Mouse (Mus musculus) lung, embryonic 14.5 days (tissue): ENCODE measurements around the gene Vwa8. TPM values are rescaled to one million over a fixed set of nuclear protein-coding genes. Genes with fewer than 3 reads are reported as not detected.

Experiments
- ATAC-seq: fragments of 200-750 bp; cut with Nextera tagmentation; 2 replicates; pipeline ENCODE4 v1.8.0; 2017; ENCODE audit warnings: mild to moderate bottlenecking, moderate TSS enrichment, moderate library complexity; ENCODE audit not compliant: insufficient read depth
- DNase-seq: peaks from one replicate; pipeline ENCODE4 v3.0.0-alpha.2; 2015
- H3K27ac ChIP-seq: fragments of 300-500 bp; sonication (generic); 2 replicates; pipeline ENCODE4 v1.5.1; 2014; ENCODE audit warnings: low read depth, mild to moderate bottlenecking, moderate library complexity
- H3K27me3 ChIP-seq: fragments of 300-500 bp; sonication (generic); 2 replicates; pipeline ENCODE4 v1.6.1; 2014; ENCODE audit warnings: low read length, control low read depth; ENCODE audit not compliant: insufficient read depth
- H3K36me3 ChIP-seq: fragments of 300-500 bp; sonication (generic); 2 replicates; pipeline ENCODE4 v1.6.1; 2014; ENCODE audit warnings: control low read depth; ENCODE audit not compliant: insufficient read depth
- H3K4me1 ChIP-seq: fragments of 300-500 bp; sonication (generic); 2 replicates; pipeline ENCODE4 v1.6.1; 2014; ENCODE audit warnings: antibody characterized with exemption, control low read depth; ENCODE audit not compliant: insufficient read depth
- H3K4me2 ChIP-seq: fragments of 300-500 bp; sonication (generic); 2 replicates; pipeline ENCODE4 v1.6.1; 2014; ENCODE audit warnings: mild to moderate bottlenecking
- H3K4me3 ChIP-seq: fragments of 300-500 bp; sonication (generic); 2 replicates; pipeline ENCODE4 v1.5.1; 2014; ENCODE audit warnings: low read depth, low read length
- H3K9ac ChIP-seq: fragments of 300-500 bp; sonication (generic); 2 replicates; pipeline ENCODE4 v1.6.1; 2014
- H3K9me3 ChIP-seq: fragments of 300-500 bp; sonication (generic); 2 replicates; pipeline ENCODE4 v1.6.1; 2016; ENCODE audit warnings: low read depth, low read length, control low read depth
- CTCF ChIP-seq: IDR thresholded peaks from 2 replicates; pipeline ENCODE4 v1.5.1; 2016; ENCODE audit warnings: antibody characterized with exemption, low read depth
- WGBS: fragments of 180-500 bp; shearing (Covaris S2); extraction: QIAGEN DNeasy Blood & Tissue Kit; methylation state at CpG from one replicate; pipeline ENCODE4 v1.1.7; 2014; 5-methylcytosine and 5-hydroxymethylcytosine counted together
- polyA plus RNA-seq: library from polyadenylated mRNA; unstranded; fragments of >200 nt; fragmentation: Nextera tagmentation; extraction: Ambion mirVana; gene quantifications from 2 replicates; pipeline ENCODE4 v1.2.1, GENCODE M21; 2014

Vwa8 gene
- polyA plus RNA-seq, 1 experiment from 2014 or later: 12.5 TPM

DNA sequence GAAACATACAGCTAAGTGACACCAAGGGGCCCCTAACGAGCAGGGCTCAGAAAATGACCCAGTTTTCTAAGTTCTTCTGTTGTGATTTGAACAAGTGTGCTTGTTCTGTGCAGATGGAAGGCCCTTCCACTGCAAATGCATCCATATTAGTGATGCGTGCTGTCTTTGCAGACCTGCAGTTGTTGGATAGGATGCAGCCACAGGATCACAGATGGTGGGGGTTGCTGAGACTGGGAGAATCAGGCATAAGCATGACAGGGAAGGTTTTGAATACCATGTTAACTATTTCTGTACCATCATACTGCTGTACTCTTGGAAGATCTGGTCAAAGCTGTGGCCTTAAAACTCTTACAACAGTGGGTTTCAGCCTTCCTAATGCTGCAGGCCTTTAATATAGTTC is 83.2 kb downstream of the Vwa8 start:
- H3K27me3 ChIP-seq: no peaks in the 10 kb centered on the region
- H3K36me3 ChIP-seq: no peaks in the 10 kb centered on the region
- no peak overlapping the region for H3K4me2 ChIP-seq
- ATAC-seq (no peak), DNase-seq (no peak)
- H3K9me3 ChIP-seq: no peaks in the 10 kb centered on the region
- no peak overlapping the region for H3K9ac ChIP-seq
- no peaks in the 10 kb centered on the region for H3K4me1 ChIP-seq
- H3K27ac ChIP-seq: no peak overlapping the region
- TF ChIP-seq CTCF: no peak
- 61% methylated on average over 2 of the region's 2 CpGs for WGBS
- no peak overlapping the region for H3K4me3 ChIP-seq

DNA sequence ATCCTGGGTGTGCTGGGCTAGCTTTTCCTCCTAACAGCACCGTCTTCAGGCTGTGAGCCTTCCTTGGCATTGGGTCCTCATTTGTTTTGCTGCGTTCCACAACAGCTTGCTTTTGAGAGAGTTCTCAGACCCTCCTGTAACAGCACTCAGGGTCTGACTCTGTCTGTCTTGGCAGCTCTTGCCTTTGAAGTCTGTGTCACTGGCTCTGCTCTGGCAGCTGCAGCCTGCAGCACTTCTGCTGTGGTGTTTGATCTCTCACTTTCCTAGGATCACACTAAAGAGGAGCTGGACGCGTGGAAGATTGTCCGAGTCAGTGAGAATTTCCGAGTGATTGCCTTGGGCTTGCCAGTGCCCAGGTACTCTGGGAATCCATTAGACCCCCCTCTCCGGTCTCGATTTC is 84.5 kb downstream of the Vwa8 start:
- Histone ChIP-seq H3K9ac (no peak overlapping the region), H3K9me3 (no peaks in the 10 kb centered on the region), H3K27me3 (no peaks in the 10 kb centered on the region), H3K4me3 (no peak overlapping the region), H3K4me1 (no peaks in the 10 kb centered on the region), H3K4me2 (no peak overlapping the region), H3K27ac (no peak overlapping the region), H3K36me3 (no peaks in the 10 kb centered on the region)
- peak; percentile 18 for DNase-seq
- 56% methylated on average over 8 of the region's 8 CpGs for WGBS
- TF ChIP-seq CTCF: no peak
- no peak for ATAC-seq

DNA sequence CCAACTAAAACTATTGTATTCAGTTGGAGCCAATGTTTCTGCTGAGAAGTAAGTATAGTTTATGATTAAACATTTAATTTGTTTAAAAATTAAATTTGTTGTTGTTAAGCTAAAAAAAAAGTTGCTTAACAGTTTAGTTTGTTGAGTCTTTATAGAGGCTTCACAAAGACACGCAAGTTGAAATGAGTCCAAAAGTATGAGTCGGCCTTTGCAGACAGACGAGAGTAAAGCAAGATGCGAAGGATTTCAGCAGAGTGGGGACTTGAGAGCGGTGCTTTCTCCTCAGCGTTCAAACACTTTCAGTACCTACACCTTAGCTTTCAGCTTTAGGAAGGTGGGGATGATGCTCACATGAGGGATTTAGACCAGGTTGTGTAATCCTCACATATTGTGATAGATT is 85.7 kb downstream of the Vwa8 start:
- Histone ChIP-seq H3K27ac (no peak overlapping the region), H3K4me1 (no peaks in the 10 kb centered on the region), H3K36me3 (no peaks in the 10 kb centered on the region), H3K9ac (no peak overlapping the region), H3K27me3 (no peaks in the 10 kb centered on the region), H3K9me3 (no peaks in the 10 kb centered on the region), H3K4me3 (no peak overlapping the region), H3K4me2 (no peak overlapping the region)
- peak; percentile 7 for DNase-seq
- TF ChIP-seq CTCF: no peak
- 67% methylated on average over 6 of the region's 6 CpGs for WGBS
- ATAC-seq: no peak

DNA sequence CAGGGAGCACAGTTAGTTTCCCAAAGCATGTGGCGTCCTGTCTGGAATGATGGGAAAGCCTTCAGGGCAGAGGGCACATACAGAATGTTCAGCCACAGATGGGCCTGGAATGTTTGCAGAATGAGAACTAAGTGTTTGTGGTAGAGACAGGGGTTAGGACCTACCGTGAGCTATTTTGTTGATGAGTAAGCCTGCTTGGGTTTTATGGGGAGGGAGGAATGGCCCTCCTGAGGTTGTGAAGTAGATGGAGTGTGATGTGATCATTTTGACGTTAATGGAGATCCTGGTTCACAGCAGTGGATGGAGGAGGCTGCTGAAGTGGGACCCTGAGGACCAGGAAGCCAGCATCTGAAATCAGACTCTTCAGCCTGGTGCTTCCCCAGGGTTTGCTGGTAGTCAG is 86.9 kb downstream of the Vwa8 start:
- DNase-seq: peak; percentile 32

DNA sequence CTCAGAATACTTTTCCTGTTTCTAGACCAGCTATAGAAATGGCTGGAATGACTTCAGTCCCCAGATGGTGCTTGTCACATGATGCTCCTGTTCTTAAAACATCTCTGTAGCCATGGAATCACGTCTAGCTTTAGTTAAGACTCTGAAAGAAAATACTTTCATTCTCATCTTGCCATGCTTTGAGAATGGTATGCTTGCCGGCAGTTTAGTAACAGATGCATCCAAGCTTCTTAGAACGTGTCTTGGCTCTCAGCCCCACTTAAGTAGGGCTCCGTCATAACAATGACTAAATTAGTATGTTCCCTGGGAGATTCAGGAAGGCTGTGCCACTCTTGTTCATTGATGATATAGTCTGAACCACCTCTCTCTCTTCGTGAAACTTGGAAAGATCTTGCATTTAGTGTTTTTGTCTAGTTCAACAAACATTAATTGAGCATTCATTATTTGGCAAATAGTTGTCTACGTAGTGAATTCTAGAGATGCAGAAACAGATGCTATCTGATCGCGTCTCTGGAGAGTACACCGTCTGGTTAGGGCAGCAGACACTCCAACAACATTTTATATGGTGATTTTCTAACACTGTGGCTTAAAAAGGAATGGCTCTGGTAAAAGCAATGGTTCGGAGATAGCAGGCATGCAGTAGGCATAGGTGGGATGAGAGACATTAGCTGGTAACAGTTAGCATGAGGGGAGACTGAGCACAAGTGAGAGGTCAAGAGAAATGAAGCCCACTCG is 93.1 kb downstream of the Vwa8 start:
- no peaks in the 10 kb centered on the region for H3K4me1 ChIP-seq
- H3K9ac ChIP-seq: no peak overlapping the region
- H3K27ac ChIP-seq: no peak overlapping the region
- no peak for TF ChIP-seq CTCF
- no peak overlapping the region for H3K4me2 ChIP-seq
- no peaks in the 10 kb centered on the region for H3K36me3 ChIP-seq
- ATAC-seq (no peak), DNase-seq (peak; percentile 46)
- no peaks in the 10 kb centered on the region for H3K9me3 ChIP-seq
- 71% methylated on average over 11 of the region's 11 CpGs for WGBS
- no peak overlapping the region for H3K4me3 ChIP-seq
- no peaks in the 10 kb centered on the region for H3K27me3 ChIP-seq

More for the DNA sequence above, 86.9 kb downstream of the Vwa8 start:
- ATAC-seq: peak; percentile 49; the same call in 1 of the 2 replicates
- H3K9me3 ChIP-seq: no peaks in the 10 kb centered on the region
- 19% methylated on average over 3 of the region's 3 CpGs for WGBS
- no peak overlapping the region for H3K9ac ChIP-seq
- H3K27ac ChIP-seq: no peak overlapping the region
- H3K4me3 ChIP-seq: no peak overlapping the region
- no peak for TF ChIP-seq CTCF
- H3K27me3 ChIP-seq: no peaks in the 10 kb centered on the region
- no peaks in the 10 kb centered on the region for H3K4me1 ChIP-seq
- no peak overlapping the region for H3K4me2 ChIP-seq
- H3K36me3 ChIP-seq: no peaks in the 10 kb centered on the region

DNA sequence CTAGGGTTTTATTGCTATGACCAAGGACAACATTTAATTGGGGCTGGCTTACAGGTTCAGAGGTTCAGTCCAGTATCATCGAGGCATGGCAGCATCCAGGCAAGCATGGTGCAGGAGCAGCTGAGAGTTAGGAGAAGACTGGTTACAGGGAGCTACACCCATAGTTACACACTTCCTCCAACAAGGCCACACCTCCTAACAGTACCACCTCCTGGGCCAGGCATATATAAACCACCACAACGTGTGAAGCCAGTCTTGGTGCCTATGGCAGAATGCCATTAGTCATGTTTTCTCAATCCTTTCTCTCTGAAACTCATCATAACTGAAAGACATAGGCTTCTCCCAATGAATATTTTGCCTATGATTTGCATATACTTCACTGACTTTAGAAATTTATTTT is 106.9 kb downstream of the Vwa8 start:
- 65% methylated on average over 2 of the region's 2 CpGs for WGBS
- Histone ChIP-seq H3K27me3 (no peaks in the 10 kb centered on the region), H3K27ac (no peak overlapping the region), H3K9ac (no peak overlapping the region), H3K4me2 (no peak overlapping the region), H3K4me1 (no peaks in the 10 kb centered on the region), H3K36me3 (no peaks in the 10 kb centered on the region), H3K4me3 (no peak overlapping the region), H3K9me3 (no peaks in the 10 kb centered on the region)
- TF ChIP-seq CTCF: no peak
- ATAC-seq (no peak), DNase-seq (no peak)

DNA sequence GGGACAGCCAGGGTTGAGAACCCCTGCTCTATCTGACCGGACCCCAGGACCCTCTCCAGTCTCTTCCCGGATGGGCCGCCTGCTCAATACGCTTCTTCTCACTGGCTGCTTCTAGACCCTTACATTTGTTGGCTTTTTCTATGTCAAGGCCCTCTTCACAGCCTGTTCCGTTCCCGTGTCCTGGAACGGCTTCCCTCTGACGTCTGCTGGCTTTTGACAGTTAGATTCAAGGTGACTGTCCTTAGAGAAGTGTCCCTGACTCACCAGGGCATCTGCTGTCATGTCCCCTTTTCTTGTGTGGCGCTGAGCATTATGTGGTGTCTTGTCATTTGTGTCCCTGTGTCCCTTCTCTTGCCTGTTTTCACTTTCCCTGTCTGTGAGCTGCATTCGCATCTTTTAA is 121.8 kb downstream of the Vwa8 start:
- ATAC-seq (no peak), DNase-seq (no peak)
- Histone ChIP-seq H3K27me3 (no peaks in the 10 kb centered on the region), H3K4me3 (no peak overlapping the region), H3K27ac (no peak overlapping the region), H3K4me1 (no peaks in the 10 kb centered on the region), H3K9ac (no peak overlapping the region), H3K36me3 (no peaks in the 10 kb centered on the region), H3K9me3 (no peaks in the 10 kb centered on the region), H3K4me2 (no peak overlapping the region)
- no peak for TF ChIP-seq CTCF
- 86% methylated on average over 10 of the region's 10 CpGs for WGBS
